Mouse (Mus musculus): ENCODE measurements around the gene Olfr721-ps1. TPM values are rescaled to one million over a fixed set of nuclear protein-coding genes. Genes with fewer than 3 reads are reported as not detected.
A peak's percentile ranks its signal among the peaks of the same experiment; 100 is the strongest.

The Olfr721-ps1 gene
- polyA plus RNA-seq, 1 experiment from 2014 or later: not detected

- TF ChIP-seq CTCF (IDR thresholded peaks at IDR 0.05; ENCODE audit: low read depth): no peak
- H3K9ac ChIP-seq (ENCODE audit: low read depth, low read length): no peak overlapping the region
- no peak overlapping the region for H3K4me3 ChIP-seq (replicated peaks; ENCODE audit: low read depth, low read length)
- H3K9me3 ChIP-seq (replicated peaks; ENCODE audit: low read length): peaks cover 23% of the 10 kb centered on the region
- H3K36me3 ChIP-seq (ENCODE audit: insufficient read depth, low read length): no peaks in the 10 kb centered on the region
- DNase-seq (ENCODE audit: low spot score) (no peak), ATAC-seq (replicated peaks; ENCODE audit: low FRiP score, low read depth) (peak; percentile 24; the same call in 1 of the 2 replicates)
- H3K27me3 ChIP-seq (ENCODE audit: insufficient read depth, low read length): no peaks in the 10 kb centered on the region
- 95% methylated on average over 13 of the region's 13 CpGs for WGBS
- no peak overlapping the region for H3K27ac ChIP-seq
- H3K4me2 ChIP-seq (ENCODE audit: low read length): no peak overlapping the region
- no peaks in the 10 kb centered on the region for H3K4me1 ChIP-seq (replicated peaks; ENCODE audit: insufficient read depth, low read length)
Measured at GRCm38 (mm10) chr14:14354511-14355359, 46.4 kb upstream of the Olfr721-ps1 start.

GRCm38 (mm10) chr14:14355360-14355646, 45.8 kb upstream of the Olfr721-ps1 start:
- Histone ChIP-seq H3K27ac (no peak overlapping the region), H3K36me3 (ENCODE audit: insufficient read depth, low read length) (no peaks in the 10 kb centered on the region), H3K4me1 (replicated peaks; ENCODE audit: insufficient read depth, low read length) (no peaks in the 10 kb centered on the region), H3K9me3 (replicated peaks; ENCODE audit: low read length) (peaks cover 18% of the 10 kb centered on the region), H3K27me3 (ENCODE audit: insufficient read depth, low read length) (no peaks in the 10 kb centered on the region), H3K4me2 (ENCODE audit: low read length) (no peak overlapping the region), H3K4me3 (replicated peaks; ENCODE audit: low read depth, low read length) (no peak overlapping the region), H3K9ac (ENCODE audit: low read depth, low read length) (no peak overlapping the region)
- no peak for DNase-seq (ENCODE audit: low spot score)
- WGBS: 97% methylated on average over 8 of the region's 8 CpGs
- peak; percentile 12; the same call in 1 of the 2 replicates for ATAC-seq (replicated peaks; ENCODE audit: low FRiP score, low read depth)
- TF ChIP-seq CTCF (IDR thresholded peaks at IDR 0.05; ENCODE audit: low read depth): no peak

- no peaks in the 10 kb centered on the region for H3K9me3 ChIP-seq (replicated peaks; ENCODE audit: low read length)
- ATAC-seq (replicated peaks; ENCODE audit: low FRiP score, low read depth) (no peak), DNase-seq (ENCODE audit: low spot score) (no peak)
- no peaks in the 10 kb centered on the region for H3K36me3 ChIP-seq (ENCODE audit: insufficient read depth, low read length)
- H3K4me3 ChIP-seq (replicated peaks; ENCODE audit: low read depth, low read length): no peak overlapping the region
- H3K27me3 ChIP-seq (ENCODE audit: insufficient read depth, low read length): no peaks in the 10 kb centered on the region
- no peak for TF ChIP-seq CTCF (IDR thresholded peaks at IDR 0.05; ENCODE audit: low read depth)
- 74% methylated on average over 1 of the region's 1 CpGs for WGBS
- H3K27ac ChIP-seq: no peak overlapping the region
- H3K9ac ChIP-seq (ENCODE audit: low read depth, low read length): no peak overlapping the region
- no peaks in the 10 kb centered on the region for H3K4me1 ChIP-seq (replicated peaks; ENCODE audit: insufficient read depth, low read length)
- no peak overlapping the region for H3K4me2 ChIP-seq (ENCODE audit: low read length)
Measured at GRCm38 (mm10) chr14:14395535-14395934, 5.6 kb upstream of the Olfr721-ps1 start.

- Histone ChIP-seq H3K4me3 (replicated peaks; ENCODE audit: low read depth, low read length) (no peak overlapping the region), H3K9ac (ENCODE audit: low read depth, low read length) (no peak overlapping the region), H3K4me2 (ENCODE audit: low read length) (no peak overlapping the region), H3K9me3 (replicated peaks; ENCODE audit: low read length) (no peaks in the 10 kb centered on the region), H3K36me3 (ENCODE audit: insufficient read depth, low read length) (no peaks in the 10 kb centered on the region), H3K27me3 (ENCODE audit: insufficient read depth, low read length) (no peaks in the 10 kb centered on the region), H3K27ac (no peak overlapping the region), H3K4me1 (replicated peaks; ENCODE audit: insufficient read depth, low read length) (no peaks in the 10 kb centered on the region)
- WGBS: 79% methylated on average over 3 of the region's 3 CpGs
- DNase-seq (ENCODE audit: low spot score) (no peak), ATAC-seq (replicated peaks; ENCODE audit: low FRiP score, low read depth) (no peak)
- TF ChIP-seq CTCF (IDR thresholded peaks at IDR 0.05; ENCODE audit: low read depth): no peak
Measured at GRCm38 (mm10) chr14:14436078-14436658, 35.1 kb downstream of the Olfr721-ps1 start.

Other genes with a start within 250 kb of the Olfr721-ps1 start
- not detected in 2 replicates for gene Olfr720, start 214.5 kb upstream of the Olfr721-ps1 start, polyA plus RNA-seq (2015; fragmentation: Nextera tagmentation; extraction: Ambion mirVana)
- not detected in 2 replicates for gene Olfr31, start 78.5 kb upstream of the Olfr721-ps1 start, polyA plus RNA-seq (2015; fragmentation: Nextera tagmentation; extraction: Ambion mirVana)
- gene Il3ra, start 55.0 kb upstream of the Olfr721-ps1 start, polyA plus RNA-seq (2015; fragmentation: Nextera tagmentation; extraction: Ambion mirVana): 6.6 and 6.9 TPM in 2 replicates

Data from kidney, postnatal 0 days (tissue).